Mouse (Mus musculus): ENCODE results near the gene G3bp1. TPM values are rescaled to one million over a fixed set of nuclear protein-coding genes. Genes with fewer than 3 reads are reported as not detected.
A peak's percentile ranks its signal among the peaks of the same experiment; 100 is the strongest.

The G3bp1 gene
- polyA plus RNA-seq, 1 experiment from 2014 or later = 188 TPM

DNA sequence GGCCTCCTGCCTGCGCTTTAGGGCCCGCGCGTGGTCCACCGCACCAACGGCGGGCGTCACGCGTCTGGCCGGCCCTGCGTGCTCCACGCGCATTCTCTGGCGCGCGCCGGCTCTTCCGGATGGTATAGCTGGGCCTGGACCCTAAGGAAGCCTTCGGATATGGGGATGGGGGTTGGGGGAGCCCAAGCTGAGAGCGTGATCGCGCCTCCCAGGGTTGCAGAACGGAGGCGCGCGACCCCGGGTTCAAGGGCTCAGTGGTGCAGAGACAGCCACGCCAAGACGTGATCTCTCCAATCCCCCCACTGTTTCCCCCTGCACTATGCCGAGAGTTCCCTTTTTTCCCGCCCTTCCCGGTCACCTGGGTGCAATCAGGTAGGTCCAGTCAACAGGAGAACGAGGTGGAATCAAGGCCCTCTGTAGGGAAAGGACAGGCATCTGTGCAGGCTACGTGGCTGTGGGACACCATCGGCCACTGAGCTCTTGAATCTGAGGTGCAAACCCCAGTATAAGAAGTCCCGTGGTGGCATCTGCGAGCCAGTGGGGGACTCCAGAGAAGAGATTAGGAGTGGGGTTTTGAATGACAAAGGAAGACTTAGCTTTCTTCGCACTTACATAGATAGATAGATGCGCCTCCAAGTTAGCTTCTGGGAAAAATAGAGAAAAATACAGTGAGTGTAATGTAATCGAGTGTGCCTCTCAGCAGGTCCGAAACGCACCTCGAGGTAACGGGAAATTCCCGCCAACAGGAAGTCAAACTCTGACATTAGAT, 622 bp downstream of the G3bp1 start:
- DNase-seq (ENCODE audit: low spot score) = no peak
- WGBS = under 1% methylated on average over 46 of the region's 46 CpGs
- H3K27ac ChIP-seq = peak overlapping the region; percentile 98
- H3K4me3 ChIP-seq = peak overlapping the region; percentile 91
- no peaks in the 10 kb centered on the region for H3K9me3 ChIP-seq
- peaks cover 31% of the 10 kb centered on the region for H3K4me1 ChIP-seq
- H3K36me3 ChIP-seq = peaks cover 32% of the 10 kb centered on the region
- no peaks in the 10 kb centered on the region for H3K27me3 ChIP-seq (ENCODE audit: insufficient read depth, poor library complexity, severe bottlenecking)

DNA sequence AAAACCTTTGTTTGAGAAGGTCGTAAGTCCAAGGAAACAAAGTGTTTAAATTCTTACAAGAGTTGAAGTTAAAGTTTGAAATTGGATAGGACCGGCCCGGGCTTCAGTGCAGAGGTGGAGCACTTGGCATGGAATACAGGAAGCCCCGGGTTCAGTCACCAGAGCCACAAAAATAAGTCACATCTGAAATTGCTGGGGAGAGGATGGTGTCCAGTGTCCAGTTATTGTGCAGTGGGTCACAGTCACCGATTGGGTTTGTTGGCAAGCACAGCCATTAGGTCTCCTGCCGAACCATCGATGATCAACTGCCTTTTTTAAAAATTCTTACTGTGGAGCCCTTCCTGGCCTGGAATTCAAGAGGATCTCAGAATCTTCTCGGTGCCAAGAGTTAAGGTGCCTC, 1.3 kb downstream of the G3bp1 start:
- no peak for DNase-seq (ENCODE audit: low spot score)
- no peak overlapping the region; the same call in 1 of the 2 replicates for H3K27ac ChIP-seq
- WGBS = 49% methylated on average over 8 of the region's 8 CpGs

DNA sequence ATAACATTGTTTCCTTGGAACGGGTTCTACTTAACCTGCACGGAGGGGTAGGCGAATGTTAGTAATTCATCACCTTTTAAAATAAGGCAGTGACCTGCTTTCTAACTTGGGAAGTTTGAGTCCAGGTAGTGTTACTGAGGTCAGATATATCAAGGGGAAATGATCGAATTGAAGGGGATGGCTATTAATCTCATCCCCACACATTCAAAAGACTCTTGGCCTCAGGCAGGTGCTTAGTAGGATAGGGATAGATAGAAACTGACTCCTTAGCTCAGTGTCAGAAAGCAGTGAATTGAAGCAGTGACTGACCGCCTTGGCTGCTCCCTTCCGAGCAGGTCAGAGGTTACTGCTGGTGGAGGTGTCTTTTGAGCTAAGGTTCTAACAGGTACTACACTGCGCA, 2.0 kb downstream of the G3bp1 start:
- 88% methylated on average over 7 of the region's 7 CpGs for WGBS
- Histone ChIP-seq H3K9me3 (no peaks in the 10 kb centered on the region), H3K4me3 (peak overlapping the region; percentile 91), H3K27me3 (ENCODE audit: insufficient read depth, poor library complexity, severe bottlenecking) (no peaks in the 10 kb centered on the region), H3K4me1 (peaks cover 31% of the 10 kb centered on the region), H3K27ac (no peak overlapping the region), H3K36me3 (peaks cover 32% of the 10 kb centered on the region)
- no peak for DNase-seq (ENCODE audit: low spot score)

More for the DNA sequence above, 1.3 kb downstream of the G3bp1 start:
- Histone ChIP-seq H3K9me3 (no peaks in the 10 kb centered on the region), H3K27me3 (ENCODE audit: insufficient read depth, poor library complexity, severe bottlenecking) (no peaks in the 10 kb centered on the region), H3K4me3 (peak overlapping the region; percentile 91), H3K4me1 (peaks cover 31% of the 10 kb centered on the region), H3K36me3 (peaks cover 32% of the 10 kb centered on the region)

DNA sequence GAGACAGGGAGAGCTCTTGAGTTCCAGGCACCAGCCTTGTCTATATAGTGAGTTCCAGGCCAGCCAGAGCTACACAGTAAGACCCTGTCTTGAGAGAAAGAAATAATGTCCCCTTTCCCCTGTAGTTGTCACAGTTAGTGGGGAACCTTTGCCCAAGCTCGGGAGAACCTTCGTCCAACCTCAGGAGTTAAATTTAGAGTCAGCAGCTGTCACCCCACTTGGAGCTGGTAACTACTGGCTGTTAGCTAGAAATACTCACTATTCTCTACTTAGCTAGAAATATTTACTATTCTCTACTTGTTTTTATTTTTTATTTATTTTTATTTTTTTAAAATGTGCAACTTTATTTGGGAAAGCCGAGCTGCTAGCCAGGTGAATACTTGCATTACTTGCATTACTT, 3.7 kb downstream of the G3bp1 start:
- Histone ChIP-seq H3K27ac (no peak overlapping the region), H3K36me3 (peaks cover 34% of the 10 kb centered on the region), H3K27me3 (ENCODE audit: insufficient read depth, poor library complexity, severe bottlenecking) (no peaks in the 10 kb centered on the region), H3K4me3 (no peak overlapping the region), H3K9me3 (no peaks in the 10 kb centered on the region), H3K4me1 (peaks cover 27% of the 10 kb centered on the region)
- no peak for DNase-seq (ENCODE audit: low spot score)
- 66% methylated on average over 3 of the region's 3 CpGs for WGBS

DNA sequence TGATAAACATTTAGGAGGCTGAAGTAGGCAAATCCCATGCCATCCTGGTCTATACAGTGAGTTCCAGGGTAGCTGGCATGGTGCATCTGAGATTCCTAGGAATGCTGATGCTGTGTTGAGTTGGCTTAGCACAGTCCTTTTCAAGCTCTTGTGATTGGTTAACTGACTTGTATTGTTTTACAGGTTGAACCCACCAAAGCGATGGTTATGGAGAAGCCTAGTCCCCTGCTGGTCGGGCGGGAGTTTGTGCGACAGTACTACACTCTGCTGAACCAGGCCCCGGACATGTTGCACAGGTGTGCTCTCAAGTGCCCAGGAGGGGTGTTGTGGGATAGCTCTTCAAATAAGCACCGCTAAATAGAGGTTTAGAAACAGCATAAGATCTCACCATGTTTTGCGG, 16.0 kb downstream of the G3bp1 start:
- H3K36me3 ChIP-seq = peaks cover 81% of the 10 kb centered on the region
- 95% methylated on average over 7 of the region's 7 CpGs for WGBS

DNA sequence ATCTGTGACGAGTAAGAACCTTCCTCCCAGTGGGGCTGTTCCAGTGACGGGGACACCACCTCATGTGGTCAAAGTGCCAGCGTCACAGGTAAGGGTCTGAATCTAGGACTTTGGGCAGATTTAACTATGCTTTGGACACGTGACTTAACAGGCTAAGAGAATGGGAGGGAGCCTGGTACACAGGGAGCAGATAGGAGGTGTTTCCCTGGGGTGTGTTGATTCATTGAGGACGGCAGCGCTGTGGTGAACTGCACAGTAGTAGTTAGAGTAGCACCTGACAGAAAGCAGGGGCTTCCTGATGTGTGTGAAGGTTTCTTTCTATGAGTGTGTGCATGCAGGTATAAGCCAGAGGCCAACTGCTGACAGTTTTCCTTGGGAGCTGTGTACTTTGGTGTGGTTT, 26.7 kb downstream of the G3bp1 start:
- no peak overlapping the region for H3K27ac ChIP-seq
- H3K36me3 ChIP-seq = peaks cover 97% of the 10 kb centered on the region
- 81% methylated on average over 6 of the region's 6 CpGs for WGBS
- no peak for DNase-seq (ENCODE audit: low spot score)
- no peaks in the 10 kb centered on the region for H3K9me3 ChIP-seq
- no peak overlapping the region for H3K4me3 ChIP-seq
- no peaks in the 10 kb centered on the region for H3K27me3 ChIP-seq (ENCODE audit: insufficient read depth, poor library complexity, severe bottlenecking)
- H3K4me1 ChIP-seq = no peaks in the 10 kb centered on the region

More for the DNA sequence above, 16.0 kb downstream of the G3bp1 start:
- DNase-seq (ENCODE audit: low spot score) = no peak
- no peak overlapping the region for H3K27ac ChIP-seq
- no peaks in the 10 kb centered on the region for H3K9me3 ChIP-seq
- peaks cover 17% of the 10 kb centered on the region for H3K4me1 ChIP-seq
- H3K4me3 ChIP-seq = no peak overlapping the region
- no peaks in the 10 kb centered on the region for H3K27me3 ChIP-seq (ENCODE audit: insufficient read depth, poor library complexity, severe bottlenecking)

DNA sequence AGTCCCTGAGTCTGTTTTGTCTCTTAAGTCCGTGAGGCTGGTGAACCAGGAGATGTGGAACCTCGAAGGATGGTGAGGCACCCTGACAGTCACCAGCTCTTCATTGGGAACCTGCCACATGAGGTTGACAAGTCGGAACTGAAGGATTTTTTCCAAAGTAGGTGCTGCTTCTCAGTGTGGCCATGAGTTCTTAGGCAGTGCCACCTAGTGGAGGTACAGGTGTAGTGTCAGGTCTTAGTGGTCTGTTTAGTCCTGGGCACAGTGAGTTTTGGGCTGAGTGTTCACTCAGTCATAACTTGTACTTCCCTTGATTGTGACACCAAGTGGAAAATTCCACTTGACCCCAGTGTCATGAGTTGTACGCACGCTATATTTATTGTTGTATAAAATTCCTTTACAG, 28.4 kb downstream of the G3bp1 start:
- H3K9me3 ChIP-seq = no peaks in the 10 kb centered on the region
- no peak overlapping the region for H3K27ac ChIP-seq
- WGBS = 40% methylated on average over 5 of the region's 5 CpGs
- no peaks in the 10 kb centered on the region for H3K4me1 ChIP-seq
- H3K4me3 ChIP-seq = no peak overlapping the region
- H3K27me3 ChIP-seq (ENCODE audit: insufficient read depth, poor library complexity, severe bottlenecking) = no peaks in the 10 kb centered on the region
- peaks cover 93% of the 10 kb centered on the region for H3K36me3 ChIP-seq
- no peak for DNase-seq (ENCODE audit: low spot score)

DNA sequence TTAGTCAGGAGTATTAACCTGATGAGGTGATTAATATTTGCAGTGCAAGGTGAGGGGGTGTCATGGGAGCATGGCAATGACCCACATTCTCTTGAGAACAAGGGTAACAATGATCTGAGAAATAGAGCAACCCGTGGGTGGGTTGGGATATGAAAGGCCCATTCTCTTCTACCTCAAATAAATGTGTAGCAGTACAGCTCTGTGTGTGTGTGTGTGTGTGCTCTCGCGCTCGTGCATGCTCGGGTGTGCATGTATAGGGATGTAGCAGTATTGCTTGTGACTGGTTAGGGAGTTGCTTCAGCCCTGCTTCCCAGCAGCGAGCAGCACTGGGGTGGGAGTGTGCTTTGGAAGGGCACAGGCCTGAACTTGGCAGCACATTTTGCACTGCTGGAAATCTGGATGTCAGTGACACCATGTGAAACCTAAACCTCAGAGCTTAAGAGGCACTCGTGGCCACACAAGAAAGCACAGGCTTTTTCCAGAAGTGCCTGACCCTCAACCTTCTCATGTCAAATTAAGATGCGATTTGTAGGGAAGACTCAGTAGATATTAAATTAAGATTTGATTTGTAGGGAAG, 32.6 kb downstream of the G3bp1 start:
- DNase-seq (ENCODE audit: low spot score) = no peak
- H3K4me3 ChIP-seq = no peak overlapping the region
- H3K27me3 ChIP-seq (ENCODE audit: insufficient read depth, poor library complexity, severe bottlenecking) = no peaks in the 10 kb centered on the region
- no peaks in the 10 kb centered on the region for H3K9me3 ChIP-seq
- H3K36me3 ChIP-seq = peaks cover 55% of the 10 kb centered on the region
- H3K4me1 ChIP-seq = no peaks in the 10 kb centered on the region
- 83% methylated on average over 8 of the region's 8 CpGs for WGBS
- H3K27ac ChIP-seq = no peak overlapping the region

DNA sequence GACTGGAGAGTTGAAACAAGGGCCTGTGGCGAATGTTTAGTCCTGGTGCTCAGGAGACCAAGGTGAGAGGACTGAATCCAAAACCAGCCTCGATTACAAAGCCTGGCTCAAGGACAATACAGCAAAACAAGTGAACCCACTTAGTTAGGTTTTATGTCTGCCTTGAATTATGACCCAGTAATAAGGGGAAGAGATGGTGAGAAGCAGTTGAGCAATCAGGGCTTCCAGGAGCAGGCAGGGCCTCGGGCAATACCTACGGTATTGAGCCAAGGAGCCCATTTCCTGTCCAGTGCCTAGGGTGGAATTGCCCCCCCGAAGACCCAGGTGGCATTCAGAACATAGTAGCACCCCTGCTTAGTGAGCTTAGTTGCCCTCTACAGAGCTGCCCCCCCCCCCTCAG, 33.4 kb downstream of the G3bp1 start:
- DNase-seq (ENCODE audit: low spot score) = no peak
- H3K4me1 ChIP-seq = no peaks in the 10 kb centered on the region
- no peaks in the 10 kb centered on the region for H3K9me3 ChIP-seq
- peaks cover 47% of the 10 kb centered on the region for H3K36me3 ChIP-seq
- H3K27me3 ChIP-seq (ENCODE audit: insufficient read depth, poor library complexity, severe bottlenecking) = no peaks in the 10 kb centered on the region
- no peak overlapping the region for H3K4me3 ChIP-seq
- WGBS = 84% methylated on average over 5 of the region's 5 CpGs
- no peak overlapping the region for H3K27ac ChIP-seq

DNA sequence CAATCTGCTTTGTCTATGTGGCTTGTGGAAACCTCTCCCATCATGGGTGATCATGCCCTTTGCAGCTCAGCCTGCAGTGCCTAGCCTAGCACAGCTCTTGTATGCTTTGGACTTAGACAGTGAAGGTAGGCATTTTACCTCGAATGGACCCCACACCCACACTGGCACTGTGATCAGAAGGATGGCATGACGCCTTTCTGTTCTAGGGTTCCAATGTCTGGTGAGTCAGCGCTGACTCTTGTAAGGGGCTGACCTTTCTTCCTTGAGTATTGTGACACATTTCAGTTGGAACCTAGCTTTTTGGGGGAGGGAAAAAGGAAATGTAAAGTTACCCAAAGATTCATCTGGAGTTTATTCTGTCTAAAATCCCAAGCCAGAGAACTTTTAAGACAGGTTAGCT, 36.0 kb downstream of the G3bp1 start:
- no peaks in the 10 kb centered on the region for H3K9me3 ChIP-seq
- no peak overlapping the region for H3K27ac ChIP-seq

DNA sequence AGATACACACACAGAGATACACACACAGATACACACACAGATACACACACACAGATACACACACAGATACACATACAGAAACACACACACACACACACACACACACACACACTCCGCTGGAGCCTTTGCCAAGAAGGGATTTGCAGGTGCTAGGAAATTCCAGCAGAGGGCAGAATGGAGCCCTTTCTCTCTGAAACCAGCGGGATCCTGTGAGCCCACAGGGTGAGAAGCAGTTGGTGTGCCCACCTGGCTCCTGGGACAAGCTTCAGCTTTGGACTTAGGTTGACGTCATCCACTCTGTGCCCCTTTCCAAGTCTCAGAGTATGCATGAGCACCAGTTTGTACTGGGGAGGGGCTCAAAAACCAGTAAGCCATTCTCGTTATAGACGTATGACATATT, 41.9 kb downstream of the G3bp1 start:
- Histone ChIP-seq H3K9me3 (no peaks in the 10 kb centered on the region), H3K27ac (no peak overlapping the region), H3K36me3 (no peaks in the 10 kb centered on the region), H3K4me3 (no peak overlapping the region), H3K4me1 (no peaks in the 10 kb centered on the region), H3K27me3 (ENCODE audit: insufficient read depth, poor library complexity, severe bottlenecking) (no peaks in the 10 kb centered on the region)
- DNase-seq (ENCODE audit: low spot score) = no peak
- 56% methylated on average over 5 of the region's 5 CpGs for WGBS

More for the DNA sequence above, 36.0 kb downstream of the G3bp1 start:
- DNase-seq (ENCODE audit: low spot score) = no peak
- 78% methylated on average over 3 of the region's 3 CpGs for WGBS
- Histone ChIP-seq H3K4me1 (no peaks in the 10 kb centered on the region), H3K27me3 (ENCODE audit: insufficient read depth, poor library complexity, severe bottlenecking) (no peaks in the 10 kb centered on the region), H3K4me3 (no peak overlapping the region), H3K36me3 (peaks cover 23% of the 10 kb centered on the region)

DNA sequence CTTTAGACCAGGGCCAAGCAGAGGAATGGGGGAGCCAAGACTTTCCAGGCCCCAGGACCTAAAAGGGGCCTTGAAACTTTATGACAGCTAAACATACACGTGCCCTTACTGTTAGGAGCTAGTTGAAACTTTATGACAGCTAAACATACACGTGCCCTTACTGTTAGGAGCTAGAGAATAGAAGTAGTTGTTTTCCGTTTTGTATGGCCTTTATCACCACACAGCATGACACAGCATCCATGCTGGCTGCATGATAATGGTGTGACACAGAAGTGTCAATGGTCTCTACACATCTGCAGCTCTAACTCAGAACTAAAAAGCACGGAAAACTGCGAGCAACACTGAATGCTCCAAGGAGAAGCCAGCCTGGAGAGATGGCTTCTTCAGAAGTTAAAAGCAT, 48.2 kb downstream of the G3bp1 start:
- WGBS = 72% methylated on average over 5 of the region's 5 CpGs
- no peaks in the 10 kb centered on the region; the same call in 1 of the 2 replicates for H3K27me3 ChIP-seq (ENCODE audit: insufficient read depth, poor library complexity, severe bottlenecking)
- H3K9me3 ChIP-seq = no peaks in the 10 kb centered on the region

DNA sequence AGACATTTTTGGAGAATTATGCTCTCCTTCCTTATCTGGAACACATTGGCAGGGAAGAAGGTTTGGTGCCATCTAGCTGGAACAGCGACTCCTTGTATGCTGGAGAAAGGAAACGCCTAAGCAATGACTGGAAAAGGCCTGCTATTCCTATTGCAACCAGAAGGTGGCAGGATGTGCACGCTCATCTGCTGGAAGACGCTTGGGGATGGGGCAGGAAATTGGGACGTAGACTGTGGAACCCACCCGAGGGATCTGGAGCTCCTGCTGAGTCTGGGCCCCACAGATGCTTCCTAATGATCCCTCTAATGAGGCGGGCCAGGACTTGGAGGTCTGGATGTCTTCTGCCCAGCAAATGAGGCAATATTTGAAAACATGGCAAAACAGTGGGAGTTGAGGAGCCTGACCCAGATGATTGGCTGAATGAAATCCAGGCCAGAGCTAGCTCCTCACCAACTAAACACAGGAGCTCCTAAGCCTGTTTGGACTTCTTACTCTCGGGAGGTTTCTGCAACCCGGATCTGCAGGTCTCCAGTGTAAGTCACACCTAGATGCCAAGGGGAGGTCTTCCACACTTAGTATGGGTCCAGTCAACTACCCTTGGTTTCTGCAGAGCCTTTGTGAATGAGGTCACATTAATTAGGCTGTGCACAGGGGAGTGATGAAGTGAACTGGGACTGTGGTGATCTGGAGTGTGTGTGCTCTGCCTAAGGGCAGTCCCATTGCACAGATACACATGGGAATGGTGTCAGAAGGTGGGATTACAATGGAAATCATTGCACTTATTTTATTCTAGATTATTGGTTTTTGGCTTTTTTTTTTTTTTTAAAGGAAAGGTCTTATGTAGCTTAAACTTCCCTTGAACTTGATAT, 49.6 kb downstream of the G3bp1 start:
- peak; percentile 83 for DNase-seq (ENCODE audit: low spot score)
- Histone ChIP-seq H3K36me3 (no peaks in the 10 kb centered on the region), H3K27me3 (ENCODE audit: insufficient read depth, poor library complexity, severe bottlenecking) (no peaks in the 10 kb centered on the region; the same call in 1 of the 2 replicates), H3K27ac (no peak overlapping the region), H3K9me3 (no peaks in the 10 kb centered on the region), H3K4me3 (no peak overlapping the region), H3K4me1 (no peaks in the 10 kb centered on the region)
- 5% methylated on average over 9 of the region's 9 CpGs for WGBS

More for the DNA sequence above, 48.2 kb downstream of the G3bp1 start:
- Histone ChIP-seq H3K4me1 (no peaks in the 10 kb centered on the region), H3K27ac (no peak overlapping the region), H3K36me3 (no peaks in the 10 kb centered on the region), H3K4me3 (no peak overlapping the region)
- no peak for DNase-seq (ENCODE audit: low spot score)

Data from heart, embryonic 10.5 days (tissue).